Mouse (Mus musculus) small intestine, adult 10 weeks (tissue): ENCODE measurements around the gene Gm7073. TPM values are rescaled to one million over a fixed set of nuclear protein-coding genes. Genes with fewer than 3 reads are reported as not detected.

ENCODE experiments used
- polyA plus RNA-seq: library from polyadenylated mRNA; stranded (reverse); fragments of 350-450 nt; fragmentation: Illumina TruSeq; extraction: RNeasy Lipid Tissue Mini Kit (QIAGEN cat#74804); gene quantifications from one replicate; pipeline ENCODE4 v1.2.3, GENCODE M21; 2014; ENCODE audit warnings: low replicate concordance

Gm7073 gene
- not detected for polyA plus RNA-seq

DNA sequence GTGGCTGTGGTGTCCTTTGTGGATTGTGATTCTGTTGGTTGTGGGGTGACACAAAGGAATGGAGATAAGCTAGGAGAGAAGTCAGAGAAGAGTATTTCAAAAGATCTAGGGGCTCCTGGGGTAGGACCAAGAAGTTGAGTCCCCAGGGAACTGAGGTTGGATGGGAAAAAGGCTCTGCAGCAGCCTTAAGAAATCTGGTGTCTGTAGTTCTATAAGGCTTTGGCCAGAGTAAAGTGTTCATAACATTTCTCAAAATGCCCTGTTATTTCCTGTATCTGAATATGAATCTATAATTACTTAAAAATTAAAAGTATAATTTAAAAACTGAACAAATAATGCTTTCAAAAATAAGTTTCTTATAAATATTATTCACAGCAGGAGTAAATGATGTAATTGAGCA is at the start of gene Gm7073:
Gm7073 (minus strand) TSS at position 101 of the 400 bp plus-strand sequence.

Other genes starting within 250 kb of the Gm7073 start
- gene Atp11c, start 53.4 kb upstream of the Gm7073 start, polyA plus RNA-seq: 39.9 TPM